Mouse (Mus musculus) kidney, postnatal 25 days (tissue): ENCODE data around the gene Cass4.
A peak's percentile ranks its signal among the peaks of the same experiment; 100 is the strongest.

ENCODE experiments used
- DNase-seq, 2 experiments: peaks; one replicate each; pipeline ENCODE4 v3.0.0; 2021; ENCODE audit warnings: mixed read lengths in 2 of 2

Cass4 gene

DNA sequence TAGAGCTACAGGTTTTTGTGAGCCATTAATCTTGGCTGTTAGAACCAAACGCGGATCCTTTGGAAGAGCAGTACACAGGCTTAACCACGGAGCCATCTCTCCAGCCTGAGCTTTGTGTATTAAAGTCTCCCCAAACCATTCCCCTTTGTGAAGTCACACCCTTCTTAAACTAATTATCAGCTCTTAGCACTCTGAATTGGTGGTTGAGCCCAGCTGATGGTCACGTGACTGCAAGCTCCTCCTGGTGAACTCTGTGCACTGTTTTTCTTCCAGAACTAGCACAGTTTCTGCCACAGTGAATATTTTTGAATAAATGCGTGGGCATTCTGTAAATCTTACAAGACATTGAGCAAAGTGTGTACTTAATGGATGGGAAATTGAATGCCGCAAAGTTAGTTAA, 47.6 kb downstream of the Cass4 start:
- peak; percentile 27 to 58 for DNase-seq

DNA sequence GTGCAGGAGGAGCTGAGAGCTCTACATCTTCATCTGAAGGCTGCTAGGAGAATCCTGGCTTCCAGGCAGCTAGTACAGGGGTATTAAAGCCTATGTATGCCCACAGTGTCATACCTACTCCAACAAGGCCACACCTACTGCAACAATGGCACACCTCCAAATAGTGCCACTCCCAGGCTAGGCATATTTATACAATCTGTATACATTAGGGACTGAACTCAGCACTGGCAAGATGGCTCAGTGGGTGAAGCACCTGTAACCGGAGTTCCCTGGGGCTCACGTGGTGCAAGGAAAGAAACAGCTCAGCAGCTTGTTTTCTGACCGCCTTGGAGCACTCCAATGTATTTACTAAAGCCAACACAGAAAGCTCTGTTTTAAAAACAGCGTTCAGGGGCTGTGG, 52.0 kb downstream of the Cass4 start:
- no peak for DNase-seq

DNA sequence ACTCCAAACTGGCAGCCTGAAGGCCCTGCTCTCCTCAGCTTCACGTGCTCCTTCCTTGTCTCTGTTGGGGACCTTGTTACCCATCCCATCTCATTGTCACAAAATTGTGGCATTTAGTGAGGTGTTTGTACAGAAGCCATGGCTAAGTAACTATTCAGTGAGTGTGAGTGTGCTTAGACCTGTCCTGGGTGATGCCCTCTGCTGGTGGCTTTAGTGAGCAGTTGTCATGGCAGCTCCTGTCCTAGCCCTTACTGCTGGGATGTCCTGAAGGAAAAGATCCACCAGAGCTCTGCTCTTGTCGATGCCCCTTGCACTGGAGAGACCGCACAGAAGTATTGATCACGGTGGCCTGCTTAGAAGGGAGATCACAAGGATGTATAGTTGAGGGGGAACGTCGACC, 53.7 kb downstream of the Cass4 start:
- peak in 1 of 2 experiments; percentile 55 for DNase-seq

DNA sequence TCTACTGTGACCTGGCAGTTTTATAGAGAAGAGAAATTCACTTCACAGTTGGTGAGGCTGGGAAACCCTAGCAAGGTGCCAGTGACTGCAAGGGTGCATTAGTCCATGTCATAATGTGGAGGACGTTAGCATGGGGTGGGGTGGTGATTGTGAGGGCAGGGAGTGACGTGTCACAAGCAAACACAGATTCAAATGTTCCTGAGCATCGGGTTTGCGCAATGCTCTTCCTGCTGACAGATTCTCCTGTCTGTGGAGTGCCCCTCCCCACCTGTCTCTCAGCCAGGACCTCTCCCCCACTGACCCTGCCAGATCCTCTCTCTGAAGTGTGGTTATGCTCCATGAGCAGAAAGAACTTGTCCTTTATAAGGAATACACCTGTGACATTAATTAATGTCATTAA, 54.7 kb downstream of the Cass4 start:
- DNase-seq, result no peak

DNA sequence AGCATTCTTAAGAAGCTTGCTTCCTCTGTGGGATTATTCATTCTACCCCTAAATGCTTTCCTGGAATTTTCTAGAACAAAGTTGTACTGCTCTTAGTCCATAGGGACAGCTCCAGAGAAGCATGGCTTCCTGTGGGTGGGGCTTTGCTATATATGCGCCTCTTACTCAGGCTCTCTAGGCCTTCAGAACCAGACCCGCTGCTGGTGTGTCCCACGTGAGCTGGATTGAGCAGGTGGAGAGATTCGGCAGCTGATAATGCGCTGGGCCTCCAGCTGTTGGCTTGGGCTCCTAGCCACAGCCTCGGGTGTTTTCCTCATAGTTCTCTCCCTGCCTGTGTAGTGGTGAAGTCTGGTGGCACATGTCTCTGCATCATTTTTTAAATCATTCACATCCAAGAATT, 57.0 kb downstream of the Cass4 start:
- DNase-seq, result no peak

DNA sequence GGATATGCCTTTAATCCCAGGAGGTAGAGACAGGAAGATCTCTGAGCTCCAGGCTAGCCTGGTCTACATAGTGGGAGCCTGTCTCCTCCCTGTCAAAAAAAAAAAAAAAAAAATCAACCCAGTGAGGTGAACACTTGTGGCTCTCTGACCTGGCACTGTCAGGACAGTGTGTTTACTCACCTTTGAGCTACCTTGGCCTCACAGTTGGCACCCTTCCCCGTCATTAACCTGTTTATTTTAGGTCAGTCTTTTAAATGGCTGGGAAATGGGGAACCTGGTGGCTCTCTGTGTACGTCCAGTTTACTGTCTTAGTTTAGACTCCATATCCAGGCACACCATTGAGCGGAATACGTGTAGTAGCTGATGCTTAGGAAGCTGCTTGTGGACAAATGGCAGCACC, 58.4 kb downstream of the Cass4 start:
- peak in 1 of 2 experiments; percentile 39 for DNase-seq

DNA sequence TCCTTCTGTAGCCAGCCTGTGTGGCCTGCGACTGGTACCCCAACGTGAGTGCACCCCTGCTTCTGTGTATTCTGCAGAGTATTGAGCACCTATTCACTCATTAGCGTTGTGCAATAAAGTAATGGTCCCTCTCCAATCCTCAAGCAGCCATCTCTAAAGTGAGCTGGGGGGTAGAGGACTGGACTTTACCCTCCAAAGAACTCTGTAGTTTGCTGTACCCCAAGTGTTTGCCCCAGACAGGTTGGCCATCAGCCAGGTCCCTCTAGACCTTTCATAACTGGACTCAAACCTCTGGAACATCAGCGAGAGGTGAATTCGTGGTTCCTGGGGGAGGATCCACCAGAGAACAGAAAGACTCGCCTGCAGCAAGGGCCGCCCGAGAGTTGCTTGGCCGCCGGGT, 58.9 kb downstream of the Cass4 start:
- DNase-seq, result peak; percentile 34 to 49

DNA sequence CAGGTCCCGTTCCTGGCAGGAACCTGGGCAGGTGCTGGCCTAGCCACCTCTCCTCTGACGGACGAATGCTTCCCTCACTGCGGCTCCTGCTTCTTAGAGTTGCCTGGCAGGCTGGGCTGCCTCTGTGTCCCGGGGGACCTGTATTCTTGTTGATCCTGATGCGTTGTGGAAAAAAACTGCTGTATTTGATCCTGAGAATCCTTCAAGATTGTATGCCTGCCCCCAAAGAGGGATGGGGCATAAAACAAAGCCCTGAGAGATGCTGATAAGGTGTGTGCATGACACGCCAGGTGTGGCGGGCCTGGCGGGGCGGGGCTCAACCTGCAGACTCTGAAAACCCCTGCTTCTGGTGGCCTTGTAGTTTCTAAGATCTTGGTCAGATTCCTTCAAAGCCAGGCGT, 64.9 kb downstream of the Cass4 start, which contains the start of gene Gcnt7:
Gene Gcnt7, minus strand, starts transcription at position 101 of the 400 bp plus-strand sequence.
- DNase-seq, result no peak

DNA sequence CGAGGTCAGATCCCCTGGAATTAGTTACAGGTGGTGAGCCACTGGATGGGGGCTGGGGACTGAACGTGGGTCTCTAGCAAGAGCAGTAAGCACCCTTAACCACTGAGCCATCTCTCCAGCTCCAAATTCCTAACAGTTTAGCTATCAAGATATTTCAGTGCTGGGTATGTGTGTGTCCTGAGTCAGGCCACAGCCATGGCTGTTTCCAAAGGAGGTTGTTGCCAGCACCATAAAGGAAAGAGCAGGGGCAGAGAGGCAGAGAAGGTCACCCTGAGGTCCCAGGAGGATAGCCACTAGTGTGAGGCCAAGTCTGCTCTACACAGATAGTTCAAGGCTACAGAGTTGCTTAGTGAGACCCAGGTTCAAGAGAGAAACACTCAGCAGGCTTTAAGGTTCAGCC, 67.1 kb downstream of the Cass4 start:
- DNase-seq, result no peak

DNA sequence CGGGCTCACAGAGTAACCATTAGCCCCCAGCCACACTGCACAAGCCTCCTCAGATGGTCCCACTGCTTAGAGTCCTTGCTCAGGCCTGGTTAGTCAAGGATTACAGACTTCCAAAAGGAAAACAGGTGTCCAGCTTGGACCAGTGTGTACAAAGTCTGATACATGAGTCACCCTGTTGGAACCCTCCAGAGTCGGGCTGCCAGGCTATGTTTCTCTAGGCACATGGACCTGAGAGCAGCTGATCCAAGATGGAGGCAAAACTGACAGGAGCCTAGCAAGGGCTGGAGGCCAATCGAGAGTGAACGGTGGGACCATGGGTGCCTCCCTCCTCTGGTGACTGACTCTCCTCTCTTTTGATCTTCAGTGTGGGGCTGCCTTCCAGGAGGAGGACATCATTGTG, 69.2 kb downstream of the Cass4 start:
- no peak for DNase-seq

DNA sequence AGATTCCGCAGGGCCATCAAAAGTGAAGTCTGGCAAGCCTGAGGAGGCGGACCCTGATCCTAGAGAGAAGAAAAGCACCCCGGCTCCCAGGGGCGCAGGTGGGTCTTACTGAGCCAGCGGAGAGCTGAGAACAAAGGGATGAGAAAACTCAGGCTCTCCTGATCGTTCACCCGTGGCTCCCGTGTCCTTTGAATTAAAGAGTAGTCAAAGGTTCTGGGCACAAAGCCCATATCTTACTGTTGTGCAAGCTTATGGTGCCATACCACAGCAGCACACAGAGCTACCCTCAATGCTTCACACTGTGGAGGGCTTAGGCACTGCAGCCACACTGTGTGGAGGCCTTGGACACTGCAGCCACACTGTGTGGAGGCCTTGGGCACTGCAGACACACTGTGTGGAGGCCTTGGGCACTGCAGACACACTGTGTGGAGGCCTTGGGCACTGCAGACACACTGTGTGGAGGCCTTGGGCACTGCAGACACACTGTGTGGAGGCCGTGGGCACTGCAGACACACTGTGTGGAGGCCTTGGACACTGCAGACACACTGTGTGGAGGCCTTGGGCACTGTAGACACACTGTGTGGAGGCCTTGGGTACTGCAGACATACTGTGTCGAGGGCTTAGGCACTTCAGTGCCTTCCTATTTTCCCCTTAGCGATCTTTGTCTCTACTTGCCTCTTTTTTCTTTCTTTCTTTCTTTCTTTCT, 73.0 kb downstream of the Cass4 start:
- DNase-seq, result peak; percentile 66 to 78

DNA sequence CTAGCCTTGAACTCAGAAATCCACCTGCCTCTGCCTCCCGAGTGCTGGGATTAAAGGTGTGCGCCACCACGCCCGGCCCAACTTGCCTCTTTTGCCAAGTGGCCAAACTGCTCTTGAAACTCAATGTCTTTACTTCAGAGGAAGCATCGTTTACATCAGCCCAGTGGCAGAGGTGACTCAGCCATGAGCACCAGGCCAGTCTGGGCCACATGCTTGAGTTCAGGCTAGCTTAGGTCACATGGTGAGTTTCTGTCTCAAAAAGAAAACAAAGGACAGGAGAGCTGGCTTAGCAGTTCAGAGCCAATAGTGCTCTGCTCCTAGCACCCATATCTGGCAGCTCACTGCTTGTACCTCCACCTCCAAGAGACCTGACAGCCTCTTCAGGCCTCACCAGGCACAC, 73.6 kb downstream of the Cass4 start:
- no peak for DNase-seq

DNA sequence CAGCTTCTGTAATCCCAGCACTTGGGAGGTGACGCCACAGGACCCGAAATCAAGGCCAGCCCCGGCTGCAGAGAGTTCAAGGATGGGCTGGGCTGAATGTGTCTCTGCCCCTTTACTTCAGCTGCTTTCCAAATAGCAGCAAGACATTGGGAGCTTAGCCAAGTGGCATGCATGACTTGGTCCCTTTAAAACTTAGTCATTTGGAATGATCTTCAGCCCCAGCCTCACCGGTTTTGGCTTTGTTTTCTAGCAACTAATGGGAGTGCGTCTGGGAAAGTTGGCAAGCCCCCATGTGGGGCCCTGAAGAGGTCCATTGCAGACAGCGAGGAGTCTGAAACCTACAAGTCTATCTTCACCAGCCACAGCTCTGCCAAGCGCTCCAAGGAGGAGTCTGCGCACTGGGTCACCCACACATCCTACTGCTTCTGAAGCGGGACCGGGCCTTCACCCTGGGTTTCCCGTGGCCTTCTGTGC, 74.8 kb downstream of the Cass4 start:
- DNase-seq, result peak; percentile 76 to 87

DNA sequence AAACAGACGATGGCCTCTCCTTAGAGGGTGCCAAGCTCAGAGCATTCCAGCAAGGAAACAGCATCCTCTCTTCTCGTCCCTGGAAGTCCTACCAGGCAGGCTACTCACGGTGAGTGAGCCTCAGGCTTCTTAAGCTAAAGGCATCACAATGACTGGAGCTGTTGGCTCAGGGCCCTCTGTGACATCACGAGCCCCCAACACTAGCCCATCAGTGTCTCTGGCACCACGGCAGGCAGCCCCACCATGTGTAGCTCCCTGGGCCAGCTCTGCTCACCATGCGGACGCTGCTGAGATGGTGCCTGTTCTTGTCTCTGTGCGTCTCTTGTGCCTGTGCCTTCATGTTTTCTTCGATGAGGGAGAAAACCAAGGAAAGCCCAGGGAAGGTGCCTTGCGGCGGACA, 78.7 kb downstream of the Cass4 start, which contains the start of gene Fam209:
Gene Fam209, plus strand, starts transcription at position 203 of the 400 bp plus-strand sequence.
- no peak for DNase-seq

DNA sequence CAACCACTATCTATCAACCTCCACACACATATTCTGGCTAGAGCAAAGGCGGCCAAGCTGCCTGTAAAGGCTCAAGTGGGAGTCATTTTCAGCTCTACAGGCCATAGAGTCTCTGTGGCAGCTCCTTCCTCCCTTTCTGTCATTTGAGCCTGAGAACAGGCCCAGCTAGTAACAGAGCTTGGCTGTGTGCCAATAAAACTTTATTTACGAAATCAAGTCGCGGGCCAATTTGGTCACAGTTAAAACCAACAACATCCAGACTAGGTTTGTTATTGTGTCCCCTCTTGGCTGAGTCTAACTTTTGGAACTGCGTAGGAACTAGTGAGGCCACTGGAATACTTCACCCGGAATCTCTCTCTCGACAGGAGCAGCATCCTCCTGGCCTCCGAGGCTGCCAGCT, 80.0 kb downstream of the Cass4 start:
- no peak for DNase-seq

DNA sequence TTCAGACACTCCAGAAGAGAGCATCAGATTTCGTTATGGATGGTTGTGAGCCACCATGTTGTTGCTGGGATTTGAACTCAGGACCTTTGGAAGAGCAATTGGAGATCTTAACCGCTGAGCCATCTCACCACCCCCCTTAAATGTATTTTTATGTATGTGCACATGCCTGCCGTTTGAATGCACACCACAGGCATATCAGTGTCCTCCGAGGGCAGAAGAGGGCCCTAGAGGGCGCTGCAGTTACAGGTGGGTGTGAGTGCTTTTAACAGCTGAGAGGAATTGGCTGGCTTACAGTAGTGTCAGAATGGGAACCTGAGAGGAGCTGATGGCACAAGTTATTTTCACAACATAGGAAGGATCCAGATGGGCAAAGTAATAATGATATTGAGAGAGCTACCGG, 81.4 kb downstream of the Cass4 start:
- DNase-seq, result peak in 1 of 2 experiments; percentile 54

DNA sequence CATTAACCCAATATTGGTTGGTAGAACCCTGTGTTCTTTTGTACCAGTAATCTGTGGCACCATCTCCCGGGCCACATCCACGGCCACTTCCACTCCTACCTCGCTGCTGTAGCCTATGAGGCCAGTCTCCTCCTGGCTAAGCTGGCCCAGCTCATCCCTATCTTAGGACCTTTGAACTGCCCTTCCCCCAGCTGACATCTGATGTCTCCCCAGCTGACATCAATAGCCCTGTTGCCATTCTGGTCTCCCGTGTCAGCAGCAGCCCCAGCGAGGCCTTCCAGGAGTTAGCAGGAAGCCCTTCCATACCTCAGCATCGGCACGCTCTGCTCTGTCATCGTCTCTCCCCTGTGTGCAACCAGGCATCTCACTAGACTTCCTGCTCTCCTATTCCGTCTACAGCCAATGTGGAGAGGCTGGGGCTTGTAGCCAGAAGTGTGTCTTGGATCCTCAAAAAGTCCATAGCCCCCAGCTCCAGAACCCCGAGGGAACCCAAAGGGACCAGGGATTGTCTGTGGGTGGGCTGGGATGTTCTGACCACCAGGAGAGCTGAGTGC, 83.2 kb downstream of the Cass4 start:
- DNase-seq, result no peak

DNA sequence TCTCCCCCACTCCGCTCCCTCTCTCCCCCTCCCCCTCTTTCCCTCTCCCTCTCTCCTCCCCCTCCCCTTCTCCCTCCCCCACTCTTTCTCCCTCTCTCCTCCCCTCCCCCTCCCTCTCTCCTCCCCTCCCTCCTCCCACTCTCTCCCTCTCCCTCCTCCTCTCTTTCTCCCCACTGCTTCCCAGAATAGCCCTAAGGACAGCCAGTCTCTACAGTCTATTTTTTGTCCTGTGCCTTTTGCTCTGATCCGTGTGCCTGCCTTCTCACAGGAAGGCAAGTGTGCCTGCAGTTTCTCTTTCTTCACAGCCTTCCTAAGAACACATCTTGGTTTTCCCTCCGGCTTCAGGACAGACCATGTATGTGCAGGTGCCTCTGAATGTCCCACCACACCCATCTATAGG, 83.8 kb downstream of the Cass4 start:
- DNase-seq, result no peak

DNA sequence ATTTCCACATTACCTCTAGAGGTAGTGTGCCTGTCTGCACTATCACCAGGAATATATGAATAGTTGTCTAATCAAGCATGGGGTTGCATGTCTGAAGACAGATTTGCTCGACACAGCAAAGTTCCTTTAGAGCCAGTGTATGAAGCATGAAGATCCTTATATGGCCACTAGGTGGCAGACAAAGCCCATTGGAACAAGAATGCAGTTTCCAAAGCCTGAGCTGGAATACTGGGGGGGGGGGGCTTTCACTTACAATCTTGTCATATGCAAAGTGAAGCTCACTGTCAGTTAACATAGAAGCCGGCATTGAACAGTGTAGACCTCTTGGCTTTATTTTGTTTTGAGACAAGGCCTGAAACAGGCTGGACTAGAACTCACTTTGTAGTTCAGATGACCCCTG, 84.3 kb downstream of the Cass4 start:
- peak in 1 of 2 experiments; percentile 64 for DNase-seq

DNA sequence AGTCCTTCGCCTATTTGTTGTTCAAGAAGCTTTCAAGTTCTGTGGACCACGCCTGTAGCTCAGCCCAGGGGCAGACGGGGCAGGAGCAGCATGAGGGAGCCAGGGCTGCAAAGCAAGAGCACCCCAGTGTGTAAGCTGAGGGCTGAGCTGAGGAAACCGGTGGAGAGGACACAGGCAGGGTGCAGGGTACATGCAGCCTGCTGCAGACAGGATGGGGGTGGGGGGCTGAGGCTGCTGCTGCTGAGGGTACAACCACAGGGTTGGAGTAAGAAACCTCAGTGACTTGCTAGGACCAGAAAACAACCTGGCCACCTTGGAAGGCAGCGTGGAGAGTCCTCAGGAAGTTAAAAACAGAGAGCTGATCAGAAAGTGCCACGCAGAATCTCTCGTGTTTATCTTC, 86.7 kb downstream of the Cass4 start:
- DNase-seq, result no peak

DNA sequence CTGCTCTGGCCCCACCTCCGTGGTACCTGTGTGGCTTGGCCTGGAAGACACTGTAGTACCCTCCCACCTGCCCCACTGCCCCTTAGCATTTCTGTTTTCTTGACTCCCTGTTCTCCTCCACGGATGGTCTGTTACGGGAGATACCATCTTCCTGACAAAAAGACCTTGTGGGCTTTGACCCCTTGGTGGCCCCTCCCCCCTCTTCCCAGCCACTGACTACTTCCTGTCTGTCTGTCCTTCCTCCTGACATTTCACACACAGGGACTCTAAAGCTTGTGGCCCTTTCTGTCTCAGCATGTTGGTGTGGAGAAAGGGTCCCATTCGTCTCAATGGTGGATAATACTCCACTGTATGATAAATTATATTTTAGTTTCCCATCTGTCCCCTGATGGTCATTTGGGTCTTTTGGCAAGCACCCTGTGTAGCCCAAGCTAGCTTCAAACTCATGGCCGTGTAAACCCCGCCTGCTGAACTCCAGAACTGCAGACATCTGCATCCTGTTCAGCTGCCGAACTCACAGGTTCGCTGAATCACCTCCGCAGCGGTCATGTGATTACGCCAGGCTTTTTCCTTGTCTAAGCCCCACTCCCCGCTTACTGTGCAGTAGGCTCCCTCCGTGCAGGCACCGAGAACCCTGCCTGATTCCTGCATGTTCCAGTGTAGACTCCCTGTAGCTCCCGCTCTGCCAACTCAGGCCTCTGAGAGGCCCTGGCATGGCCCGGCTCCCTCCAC, 88.2 kb downstream of the Cass4 start:
- DNase-seq, result no peak
